Mouse (Mus musculus) gastrocnemius, postnatal 36 days (tissue): Measurements from ENCODE around the gene 1700003F12Rik. TPM values are rescaled to one million over a fixed set of nuclear protein-coding genes. Genes with fewer than 3 reads are reported as not detected.

Experiments
- total RNA-seq, 2 experiments: library from RNA; stranded (reverse); gene quantifications; 2 replicates each; pipeline ENCODE4 v1.2.3; 2021

Gene 1700003F12Rik
- total RNA-seq, 2 experiments from 2014 or later, result not detected

Other genes starting within 250 kb of the 1700003F12Rik start
- not detected for gene Bpifb9b, start 239.9 kb upstream of the 1700003F12Rik start, total RNA-seq
- gene Cdk5rap1, start 174.1 kb upstream of the 1700003F12Rik start, total RNA-seq, result 10 to 100 TPM; 11.1 to 12.5 TPM
- gene Snta1, start 139.0 kb upstream of the 1700003F12Rik start, total RNA-seq, result 100 to 1,000 TPM; 221 to 230 TPM
- gene Cbfa2t2, start 110.6 kb upstream of the 1700003F12Rik start, total RNA-seq, result 10 to 100 TPM; 12.2 to 16.3 TPM
- gene Actl10, start 4.7 kb downstream of the 1700003F12Rik start, total RNA-seq, result not detected
- gene Necab3, start 11.8 kb downstream of the 1700003F12Rik start, total RNA-seq, result under 1 TPM; 0.27 to 0.28 TPM
- under 1 TPM; 0.48 to 0.69 TPM for gene E2f1, start 22.8 kb downstream of the 1700003F12Rik start, total RNA-seq
- gene Pxmp4, start 56.6 kb downstream of the 1700003F12Rik start, total RNA-seq, result 10 to 100 TPM; 10.8 to 11.8 TPM
- 1 to 10 TPM; 2.2 to 2.3 TPM for gene Zfp341, start 66.2 kb downstream of the 1700003F12Rik start, total RNA-seq
- not detected for gene 4930519P11Rik, start 66.4 kb downstream of the 1700003F12Rik start, total RNA-seq
- 100 to 1,000 TPM; 102 to 107 TPM for gene Chmp4b, start 104.6 kb downstream of the 1700003F12Rik start, total RNA-seq
- gene Gm14214, start 222.9 kb downstream of the 1700003F12Rik start, total RNA-seq, result not detected
- 10 to 100 TPM; 59.0 to 63.0 TPM for gene Raly, start 244.0 kb downstream of the 1700003F12Rik start, total RNA-seq
- gene a, start 244.3 kb downstream of the 1700003F12Rik start, total RNA-seq, result not detected